19 mouse cellular contexts compared by ENCODE assay signal in the genomic region with DNA sequence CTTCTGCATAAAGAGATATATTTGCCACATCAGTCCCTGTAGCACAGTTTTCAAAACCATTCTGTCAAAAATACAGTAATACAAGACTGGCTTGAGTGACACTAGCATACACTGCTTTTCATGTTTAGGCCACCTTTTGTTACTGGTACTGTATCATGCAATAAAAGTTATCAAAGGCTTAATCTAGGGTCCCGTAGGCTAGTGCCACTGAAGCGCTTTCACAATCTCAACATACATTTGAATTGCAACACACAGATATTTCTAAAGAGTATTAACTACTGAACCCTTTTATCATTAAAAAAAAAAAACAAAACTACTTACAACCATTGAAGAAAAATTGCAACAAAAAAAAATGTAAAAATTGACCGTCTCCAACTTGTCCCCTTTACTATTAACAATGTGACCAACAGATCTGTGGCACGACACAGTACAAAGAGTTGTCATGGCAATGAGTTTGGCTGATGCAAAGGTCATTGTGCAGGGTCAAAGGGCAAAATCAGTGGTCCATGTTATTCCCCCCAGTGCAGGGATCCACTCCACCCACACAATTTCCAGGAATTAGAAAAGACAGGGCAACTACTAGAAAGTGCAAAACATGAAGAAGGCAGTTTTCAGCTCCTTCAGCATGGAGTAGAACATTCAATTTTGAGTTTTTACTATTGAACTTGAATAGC.
DNase-seq lines count a peak whose midpoint lies in the region; ATAC-seq and TF ChIP-seq lines count a peak whose summit lies in the region.
"Had no signal": no experiment of that assay in that cellular context is flagged by ENCODE, and none has a peak within 500 bp of the region (broad histone marks: within the 10 kb centered on the region; RNA-seq: fewer than 3 reads in every experiment).

No protein-coding gene starts in this region.

- no peaks in the 10 kb centered on the region for H3K36me3 ChIP-seq in liver, postnatal 0 days (replicated peaks; ENCODE audit: insufficient read depth, low read length)
- no peaks in the 10 kb centered on the region for H3K36me3 ChIP-seq in liver, embryonic 11.5 days (ENCODE audit: control insufficient read depth, insufficient read depth, low read length)

- H3K4me2 ChIP-seq in liver, postnatal 0 days (ENCODE audit: low read depth, low read length) = 0 out of 2 replicates have a peak overlapping the region, but pooled peaks have one; percentile 2
- H3K4me2 ChIP-seq in liver, embryonic 11.5 days = no peak overlapping the region
- H3K4me2 ChIP-seq: embryonic facial prominence, embryonic 15.5 days; heart, embryonic 13.5 days; limb, embryonic 12.5 days had no signal

- peak; percentile 68 for DNase-seq in kidney, adult 11 months
- DNase-seq in kidney, postnatal 10 days = no peak
- DNase-seq in liver, postnatal 0 days = no peak
- DNase-seq in liver, embryonic 11.5 days (ENCODE audit: low spot score) = no peak
- DNase-seq in embryo, embryonic 9.5 days (ENCODE audit: extremely low spot score) = peak; percentile 72
- peak; percentile 66 to 75 for DNase-seq in kidney, postnatal 25 days
- DNase-seq in lung, postnatal 14 days = no peak
- DNase-seq: adrenal gland, postnatal 36 days; cerebellum, adult 11-12 months; gastrocnemius, adult 2 months; heart, adult 18-20 months; lung, adult 18-20 months; right cerebral cortex, adult 18-20 months; thymus, postnatal 36 days had no signal

- no peak for TF ChIP-seq CTCF in liver, postnatal 0 days (IDR thresholded peaks at IDR 0.05; ENCODE audit: low read depth)

- ATAC-seq in liver, postnatal 0 days = peak; percentile 56
- ATAC-seq in liver, embryonic 11.5 days (replicated peaks; ENCODE audit: low FRiP score) = no peak

- 60% methylated on average over 4 of the region's 4 CpGs for WGBS in liver, postnatal 0 days (ENCODE audit: insufficient replicate concordance)
- WGBS in liver, embryonic 11.5 days = 74% methylated on average over 4 of the region's 4 CpGs

- H3K4me3 ChIP-seq in liver, postnatal 0 days (ENCODE audit: low read depth, low read length) = no peak overlapping the region
- no peak overlapping the region for H3K4me3 ChIP-seq in liver, embryonic 11.5 days (ENCODE audit: low read depth, low read length)
- H3K4me3 ChIP-seq: embryonic facial prominence, embryonic 15.5 days; forebrain, embryonic 10.5 days; gastrocnemius, adult 2 months; heart, embryonic 13.5 days; limb, embryonic 12.5 days; megakaryocyte, embryonic 14.5 days had no signal

- H3K9ac ChIP-seq in liver, postnatal 0 days (replicated peaks) = no peak overlapping the region
- H3K9ac ChIP-seq in liver, embryonic 11.5 days (ENCODE audit: low read depth, low read length) = no peak overlapping the region
- H3K9ac ChIP-seq: embryonic facial prominence, embryonic 15.5 days; heart, embryonic 13.5 days; limb, embryonic 12.5 days had no signal

- no peaks in the 10 kb centered on the region for H3K9me3 ChIP-seq in liver, postnatal 0 days (ENCODE audit: low read length)
- H3K9me3 ChIP-seq in liver, embryonic 11.5 days (ENCODE audit: control insufficient read depth, low read length) = no peaks in the 10 kb centered on the region
- H3K9me3 ChIP-seq: embryonic facial prominence, embryonic 15.5 days; forebrain, embryonic 10.5 days; heart, embryonic 13.5 days; limb, embryonic 12.5 days had no signal

- H3K4me1 ChIP-seq in liver, postnatal 0 days (ENCODE audit: insufficient read depth) = no peaks in the 10 kb centered on the region; the same call in 1 of the 2 replicates
- H3K4me1 ChIP-seq in liver, embryonic 11.5 days (replicated peaks; ENCODE audit: control insufficient read depth, insufficient read depth, low read length) = no peaks in the 10 kb centered on the region
- H3K4me1 ChIP-seq: megakaryocyte, embryonic 14.5 days had no signal

- TF ChIP-seq EP300 in liver, postnatal 0 days (IDR thresholded peaks at IDR 0.05; ENCODE audit: low read depth) = no peak

- 0 out of 2 replicates have a peak overlapping the region, but pooled peaks have one; percentile 34 for H3K27ac ChIP-seq in liver, postnatal 0 days (ENCODE audit: low read depth)
- H3K27ac ChIP-seq in liver, embryonic 11.5 days (ENCODE audit: low read depth, low read length) = no peak overlapping the region

- H3K27me3 ChIP-seq in liver, postnatal 0 days (ENCODE audit: insufficient read depth, low read length) = no peaks in the 10 kb centered on the region
- H3K27me3 ChIP-seq in liver, embryonic 11.5 days (replicated peaks; ENCODE audit: control insufficient read depth, insufficient read depth, low read length) = no peaks in the 10 kb centered on the region
- H3K27me3 ChIP-seq: embryonic facial prominence, embryonic 15.5 days; heart, embryonic 13.5 days; limb, embryonic 12.5 days; megakaryocyte, embryonic 14.5 days had no signal

Comparison
In these comparisons a context has a peak if more than half of its experiments do, and no peak if none do; other contexts are left out.
1. DNase-seq: peak in kidney, adult 11 months (single experiment), embryo, embryonic 9.5 days (single experiment) and kidney, postnatal 25 days (2 of 2); none in kidney, postnatal 10 days (single experiment), liver, postnatal 0 days (single experiment), liver, embryonic 11.5 days (single experiment) and lung, postnatal 14 days (single experiment).